Mouse (Mus musculus) kidney, postnatal 0 days (tissue): Measurements from ENCODE around the gene Hdac5. TPM values are rescaled to one million over a fixed set of nuclear protein-coding genes. Genes with fewer than 3 reads are reported as not detected.

Experiments
- ATAC-seq: fragments of 200-750 bp; cut with Nextera tagmentation; replicated peaks from 2 replicates; pipeline ENCODE4 v1.8.0; 2017; ENCODE audit warnings: low read depth, moderate number of reproducible peaks, moderate TSS enrichment, moderate library complexity; ENCODE audit not compliant: low FRiP score
- DNase-seq: peaks from one replicate; pipeline ENCODE4 v3.0.0-alpha.2; 2016; ENCODE audit warnings: low spot score
- H3K27ac ChIP-seq: fragments of 300-500 bp; sonication (generic); 2 replicates; pipeline ENCODE4 v1.5.1; 2014; ENCODE audit warnings: mild to moderate bottlenecking
- H3K27me3 ChIP-seq: fragments of 300-500 bp; sonication (generic); 2 replicates; pipeline ENCODE4 v1.6.1; 2014; ENCODE audit warnings: low read length, mixed read lengths; ENCODE audit not compliant: insufficient read depth
- H3K36me3 ChIP-seq: fragments of 300-500 bp; sonication (generic); 2 replicates; pipeline ENCODE4 v1.6.1; 2014; ENCODE audit warnings: low read length, mixed read lengths; ENCODE audit not compliant: insufficient read depth
- H3K4me1 ChIP-seq: fragments of 300-500 bp; sonication (generic); replicated peaks from 2 replicates; pipeline ENCODE4 v1.6.1; 2014; ENCODE audit warnings: antibody characterized with exemption, low read length, mixed read lengths; ENCODE audit not compliant: insufficient read depth
- H3K4me2 ChIP-seq: fragments of 300-500 bp; sonication (generic); 2 replicates; pipeline ENCODE4 v1.6.1; 2014; ENCODE audit warnings: mild to moderate bottlenecking, low read length, moderate library complexity, mixed read lengths
- H3K4me3 ChIP-seq: fragments of 300-500 bp; sonication (generic); replicated peaks from 2 replicates; pipeline ENCODE4 v1.5.1; 2014; ENCODE audit warnings: low read depth, low read length
- H3K9ac ChIP-seq: fragments of 300-500 bp; sonication (generic); 2 replicates; pipeline ENCODE4 v1.6.1; 2014; ENCODE audit warnings: low read depth, low read length
- H3K9me3 ChIP-seq: fragments of 300-500 bp; sonication (generic); replicated peaks from 2 replicates; pipeline ENCODE4 v1.6.1; 2016; ENCODE audit warnings: low read length, inconsistent platforms, mixed read lengths
- CTCF ChIP-seq: IDR thresholded peaks from 2 replicates; pipeline ENCODE4 v1.5.1; 2016; ENCODE audit warnings: antibody characterized with exemption, low read depth, mild to moderate bottlenecking, moderate library complexity
- WGBS: fragments of 180-500 bp; shearing (Covaris S2); extraction: QIAGEN DNeasy Blood & Tissue Kit; methylation state at CpG from one replicate; pipeline ENCODE4 v1.1.7; 2014; 5-methylcytosine and 5-hydroxymethylcytosine counted together
- polyA plus RNA-seq: library from polyadenylated mRNA; unstranded; fragments of >200 nt; fragmentation: Nextera tagmentation; extraction: Ambion mirVana; gene quantifications from 2 replicates; pipeline ENCODE4 v1.2.1, GENCODE M21; 2015

Gene Hdac5
- polyA plus RNA-seq, 1 experiment from 2014 or later, result 39.3 TPM

DNA sequence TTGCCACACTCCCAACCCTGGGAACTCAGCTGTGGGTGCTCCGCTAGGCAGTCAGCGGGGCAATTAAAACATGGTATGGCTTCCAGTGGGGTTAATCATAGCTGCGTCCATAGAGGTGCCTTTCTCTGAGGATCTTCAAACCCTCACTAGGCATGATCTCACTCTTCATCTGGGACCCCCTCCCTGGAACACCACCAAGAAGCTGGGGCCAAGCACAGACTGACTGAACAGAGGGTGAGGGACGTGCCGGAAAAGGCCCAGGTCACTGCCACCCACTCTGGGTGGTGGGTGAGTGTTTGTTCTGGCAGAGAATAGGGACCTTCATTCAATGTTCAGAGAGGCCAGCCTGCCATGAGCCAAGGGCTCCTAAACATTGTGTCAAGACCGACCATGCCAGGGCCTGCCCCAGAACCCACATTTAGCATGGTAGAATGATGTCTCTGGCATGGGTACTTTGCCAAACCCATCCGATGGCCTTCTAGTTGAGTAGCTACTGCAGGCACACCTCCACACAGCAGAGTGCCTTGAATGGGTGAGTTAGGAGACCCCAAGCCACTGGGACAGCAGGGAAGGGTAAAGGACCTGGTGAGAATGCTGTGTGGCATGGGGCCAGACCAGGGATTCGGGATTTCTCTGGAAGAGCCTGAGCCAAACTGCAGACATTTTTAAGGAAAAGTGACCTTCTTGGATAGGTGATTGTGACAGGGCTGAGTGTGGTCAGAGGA is 36.8 kb upstream of the Hdac5 start:
- 91% methylated on average over 8 of the region's 8 CpGs for WGBS
- Histone ChIP-seq H3K27me3 (no peaks in the 10 kb centered on the region), H3K9me3 (no peaks in the 10 kb centered on the region), H3K4me3 (no peak overlapping the region), H3K9ac (no peak overlapping the region), H3K4me2 (no peak overlapping the region), H3K36me3 (no peaks in the 10 kb centered on the region), H3K4me1 (0 out of 2 replicates have a peak, but pooled peaks cover 2% of the 10 kb centered on the region), H3K27ac (no peak overlapping the region)
- no peak for ATAC-seq
- TF ChIP-seq CTCF, result no peak
- DNase-seq, result no peak

DNA sequence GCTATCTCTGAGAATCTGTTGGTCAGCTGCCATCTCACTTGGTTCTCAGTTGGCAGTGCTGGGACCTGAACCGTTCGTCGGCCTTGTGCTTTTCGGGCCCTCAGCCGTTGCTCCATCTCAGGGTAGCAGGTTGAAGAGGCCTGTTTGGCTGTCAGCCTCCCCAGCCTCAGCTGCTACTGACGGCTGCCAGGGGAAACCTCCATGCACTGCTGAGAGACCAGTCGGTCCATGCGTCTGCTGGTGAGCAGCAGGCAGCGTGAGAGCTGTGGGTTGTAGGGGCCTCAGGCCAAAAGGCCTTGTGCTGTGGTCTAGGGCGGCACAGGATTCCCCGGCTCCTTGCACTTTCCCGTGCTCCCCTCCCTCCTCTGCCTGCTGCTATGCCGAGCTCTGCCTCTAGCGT is 35.9 kb upstream of the Hdac5 start:
- 67% methylated on average over 14 of the region's 14 CpGs for WGBS

DNA sequence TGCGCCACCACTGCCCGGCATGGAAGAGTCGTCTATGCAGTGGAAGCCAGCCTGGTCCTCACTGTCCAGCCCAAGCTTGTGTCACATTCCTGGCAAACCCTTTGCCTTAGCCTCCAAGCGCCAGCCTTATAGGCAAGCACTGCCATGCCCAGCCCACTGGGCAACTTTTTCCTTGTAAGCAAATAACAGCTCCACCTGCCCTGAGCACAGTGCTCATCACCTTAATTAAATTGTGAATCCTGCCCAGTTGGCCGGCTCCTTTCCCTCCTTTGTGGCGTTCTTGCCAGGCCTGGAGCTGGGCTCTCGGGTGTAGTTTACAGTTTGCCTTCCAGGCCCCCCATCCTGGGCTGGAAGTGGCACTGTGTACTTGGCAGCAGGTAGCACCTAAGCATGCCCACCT is 33.2 kb upstream of the Hdac5 start:
- no peak overlapping the region for H3K27ac ChIP-seq
- DNase-seq, result no peak
- no peaks in the 10 kb centered on the region for H3K9me3 ChIP-seq
- H3K4me2 ChIP-seq, result no peak overlapping the region
- no peak for TF ChIP-seq CTCF
- no peaks in the 10 kb centered on the region for H3K36me3 ChIP-seq
- 0 out of 2 replicates have a peak, but pooled peaks cover 2% of the 10 kb centered on the region for H3K4me1 ChIP-seq
- no peak for ATAC-seq
- WGBS, result 86% methylated on average over 7 of the region's 7 CpGs
- no peak overlapping the region for H3K9ac ChIP-seq
- no peaks in the 10 kb centered on the region for H3K27me3 ChIP-seq
- no peak overlapping the region for H3K4me3 ChIP-seq

More for the DNA sequence above, 35.9 kb upstream of the Hdac5 start:
- no peak overlapping the region for H3K4me3 ChIP-seq
- no peak for TF ChIP-seq CTCF
- no peaks in the 10 kb centered on the region for H3K36me3 ChIP-seq
- no peak overlapping the region for H3K4me2 ChIP-seq
- no peaks in the 10 kb centered on the region for H3K9me3 ChIP-seq
- ATAC-seq, result no peak
- H3K4me1 ChIP-seq, result 0 out of 2 replicates have a peak, but pooled peaks cover 2% of the 10 kb centered on the region
- DNase-seq, result no peak
- no peaks in the 10 kb centered on the region for H3K27me3 ChIP-seq
- no peak overlapping the region for H3K9ac ChIP-seq
- H3K27ac ChIP-seq, result no peak overlapping the region

DNA sequence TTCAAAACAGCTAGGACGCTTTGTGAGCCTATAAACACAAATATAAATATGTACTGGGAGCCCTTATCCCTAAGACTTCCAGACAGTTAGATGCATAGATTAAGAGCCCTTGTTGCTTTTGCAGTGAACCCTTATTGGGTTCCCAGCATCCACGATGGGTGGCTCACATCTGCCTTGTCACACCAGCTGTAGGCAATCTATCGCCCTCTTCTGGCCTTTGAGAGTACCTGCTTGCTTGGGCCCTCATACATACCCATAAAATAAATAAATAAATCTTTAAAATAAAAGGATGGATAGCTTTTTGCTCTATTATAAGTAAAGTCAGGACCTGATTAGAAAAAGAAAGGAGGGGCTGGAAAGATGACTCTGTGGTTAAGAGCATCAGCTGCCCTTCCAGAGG is 28.6 kb upstream of the Hdac5 start:
- H3K4me3 ChIP-seq, result no peak overlapping the region
- H3K9me3 ChIP-seq, result no peaks in the 10 kb centered on the region
- peaks cover 10% of the 10 kb centered on the region; the same call in 1 of the 2 replicates for H3K36me3 ChIP-seq
- no peak overlapping the region for H3K9ac ChIP-seq
- no peak overlapping the region for H3K27ac ChIP-seq
- peaks cover 3% of the 10 kb centered on the region; the same call in 1 of the 2 replicates for H3K4me1 ChIP-seq
- 98% methylated on average over 3 of the region's 3 CpGs for WGBS
- H3K4me2 ChIP-seq, result no peak overlapping the region
- TF ChIP-seq CTCF, result peak; percentile 31; the same call in 1 of the 2 replicates
- H3K27me3 ChIP-seq, result no peaks in the 10 kb centered on the region
- ATAC-seq (no peak), DNase-seq (no peak)

GRCm38 (mm10) chr11:102258095-102258494 is 28.1 kb upstream of the Hdac5 start:
- no peak for ATAC-seq

DNA sequence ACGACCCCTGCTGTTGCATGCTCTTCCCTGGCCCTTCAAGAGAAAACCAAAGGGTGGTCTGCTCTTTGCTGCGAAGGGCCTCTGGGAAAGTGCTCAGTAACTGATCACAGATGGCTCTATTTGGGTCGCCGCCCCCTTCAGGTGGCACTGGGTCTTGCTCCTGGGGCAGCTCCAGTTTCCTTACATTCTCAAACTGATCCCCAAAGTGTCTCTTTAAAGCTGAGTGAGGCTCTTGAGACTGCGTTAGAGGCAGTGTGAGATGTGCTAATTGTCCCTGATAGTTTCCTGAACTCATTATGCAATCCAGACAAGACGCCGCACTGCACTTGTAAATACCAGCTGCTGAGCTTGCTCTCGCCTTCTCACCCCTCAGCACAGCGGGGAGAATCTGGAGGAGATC is 27.5 kb upstream of the Hdac5 start:
- H3K36me3 ChIP-seq, result peaks cover 10% of the 10 kb centered on the region; the same call in 1 of the 2 replicates
- H3K4me2 ChIP-seq, result no peak overlapping the region
- H3K4me1 ChIP-seq, result peaks cover 3% of the 10 kb centered on the region; the same call in 1 of the 2 replicates
- no peaks in the 10 kb centered on the region for H3K27me3 ChIP-seq
- no peak overlapping the region for H3K4me3 ChIP-seq
- peak; percentile 55 for TF ChIP-seq CTCF
- WGBS, result 43% methylated on average over 9 of the region's 9 CpGs
- ATAC-seq, result no peak
- no peaks in the 10 kb centered on the region for H3K9me3 ChIP-seq
- peak; percentile 49 for DNase-seq
- no peak overlapping the region for H3K27ac ChIP-seq
- no peak overlapping the region for H3K9ac ChIP-seq

More at GRCm38 (mm10) chr11:102258095-102258494, 28.1 kb upstream of the Hdac5 start:
- TF ChIP-seq CTCF, result no peak
- no peak for DNase-seq
- no peaks in the 10 kb centered on the region for H3K27me3 ChIP-seq
- peaks cover 3% of the 10 kb centered on the region; the same call in 1 of the 2 replicates for H3K4me1 ChIP-seq
- no peak overlapping the region for H3K4me3 ChIP-seq
- H3K9ac ChIP-seq, result no peak overlapping the region
- H3K36me3 ChIP-seq, result peaks cover 10% of the 10 kb centered on the region; the same call in 1 of the 2 replicates
- 82% methylated on average over 6 of the region's 6 CpGs for WGBS
- no peak overlapping the region for H3K4me2 ChIP-seq
- H3K27ac ChIP-seq, result no peak overlapping the region
- H3K9me3 ChIP-seq, result no peaks in the 10 kb centered on the region
